In the genomic region with DNA sequence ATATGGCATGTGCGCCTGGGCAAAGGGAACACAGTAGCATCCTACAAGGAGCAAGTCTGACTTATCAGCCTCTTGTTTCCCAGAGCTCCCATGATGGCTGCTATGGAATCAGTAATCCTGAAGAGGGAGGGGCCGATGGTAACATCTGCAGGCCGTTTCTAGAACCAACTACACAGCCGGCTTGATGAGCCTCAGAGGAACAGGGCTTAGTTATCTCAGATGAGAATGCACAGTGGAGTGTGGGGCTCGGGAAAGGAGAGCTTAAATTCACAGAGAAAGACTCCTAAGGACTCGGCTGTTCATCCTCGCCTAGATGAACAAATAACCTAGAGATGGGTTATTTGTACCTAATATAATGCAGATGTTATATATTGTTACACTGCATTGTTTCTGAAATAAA, we compare ENCODE assay signal across 21 mouse cellular contexts.
DNase-seq lines count a peak whose midpoint lies in the region; ATAC-seq lines count a peak whose summit lies in the region.
"Had no signal": no experiment of that assay in that cellular context is flagged by ENCODE, and none has a peak within 500 bp of the region (broad histone marks: within the 10 kb centered on the region; RNA-seq: fewer than 3 reads in every experiment).

No protein-coding gene starts in this region.

- no peak overlapping the region for H3K9ac ChIP-seq in hindbrain, embryonic 15.5 days
- H3K9ac ChIP-seq in hindbrain, embryonic 11.5 days (ENCODE audit: low read depth, low read length) = no peak overlapping the region
- H3K9ac ChIP-seq in midbrain, embryonic 13.5 days (replicated peaks) = no peak overlapping the region
- H3K9ac ChIP-seq in neural tube, embryonic 14.5 days (replicated peaks; ENCODE audit: low read depth, low read length) = no peak overlapping the region
- H3K9ac ChIP-seq: embryonic facial prominence, embryonic 15.5 days; heart, embryonic 13.5 days had no signal

- 66% methylated on average over 7 of the region's 7 CpGs for WGBS in hindbrain, embryonic 15.5 days
- 86% methylated on average over 7 of the region's 7 CpGs for WGBS in hindbrain, embryonic 11.5 days
- WGBS in midbrain, embryonic 13.5 days = 66% methylated on average over 7 of the region's 7 CpGs
- 80% methylated on average over 7 of the region's 7 CpGs for WGBS in midbrain, embryonic 10.5 days
- 66% methylated on average over 7 of the region's 7 CpGs for WGBS in neural tube, embryonic 14.5 days

- no peaks in the 10 kb centered on the region for H3K9me3 ChIP-seq in hindbrain, embryonic 15.5 days
- no peaks in the 10 kb centered on the region for H3K9me3 ChIP-seq in hindbrain, embryonic 11.5 days (ENCODE audit: control insufficient read depth, low read length)
- no peaks in the 10 kb centered on the region for H3K9me3 ChIP-seq in midbrain, embryonic 13.5 days
- H3K9me3 ChIP-seq in midbrain, embryonic 10.5 days (replicated peaks) = no peaks in the 10 kb centered on the region
- no peaks in the 10 kb centered on the region for H3K9me3 ChIP-seq in neural tube, embryonic 14.5 days (ENCODE audit: control insufficient read depth, low read length)
- H3K9me3 ChIP-seq: embryonic facial prominence, embryonic 15.5 days; forebrain, embryonic 10.5 days; heart, embryonic 13.5 days had no signal

- ATAC-seq in hindbrain, embryonic 15.5 days (ENCODE audit: low FRiP score, low read depth) = 0 out of 2 replicates have a peak, but pooled peaks have one; percentile 17
- no peak for ATAC-seq in hindbrain, embryonic 11.5 days (ENCODE audit: low FRiP score)
- no peak for ATAC-seq in midbrain, embryonic 13.5 days
- peak; percentile 63 for ATAC-seq in neural tube, embryonic 14.5 days (ENCODE audit: low read depth)
- ATAC-seq: forebrain, embryonic 14.5 days; inflammation-experienced regulatory T-cells, adult 6 months had no signal

- H3K27me3 ChIP-seq in hindbrain, embryonic 15.5 days = no peaks in the 10 kb centered on the region
- H3K27me3 ChIP-seq in hindbrain, embryonic 11.5 days (ENCODE audit: control insufficient read depth, insufficient read depth, low read length) = no peaks in the 10 kb centered on the region
- no peaks in the 10 kb centered on the region for H3K27me3 ChIP-seq in midbrain, embryonic 13.5 days
- no peaks in the 10 kb centered on the region for H3K27me3 ChIP-seq in midbrain, embryonic 10.5 days (ENCODE audit: low read depth, poor library complexity, severe bottlenecking)
- no peaks in the 10 kb centered on the region for H3K27me3 ChIP-seq in neural tube, embryonic 14.5 days (ENCODE audit: control insufficient read depth, insufficient read depth, low read length)
- H3K27me3 ChIP-seq: embryonic facial prominence, embryonic 15.5 days; heart, embryonic 13.5 days had no signal

- H3K4me3 ChIP-seq in hindbrain, embryonic 15.5 days = no peak overlapping the region
- no peak overlapping the region for H3K4me3 ChIP-seq in hindbrain, embryonic 11.5 days (ENCODE audit: low read depth, low read length)
- no peak overlapping the region for H3K4me3 ChIP-seq in midbrain, embryonic 13.5 days (replicated peaks)
- no peak overlapping the region for H3K4me3 ChIP-seq in midbrain, embryonic 10.5 days
- H3K4me3 ChIP-seq in neural tube, embryonic 14.5 days (ENCODE audit: low read depth, low read length) = no peak overlapping the region
- H3K4me3 ChIP-seq: embryonic facial prominence, embryonic 15.5 days; erythroblast, embryonic 14.5 days; forebrain, embryonic 10.5 days; gastrocnemius, adult 2 months; heart, embryonic 13.5 days had no signal

- H3K27ac ChIP-seq in hindbrain, embryonic 15.5 days (replicated peaks) = no peak overlapping the region
- no peak overlapping the region for H3K27ac ChIP-seq in hindbrain, embryonic 11.5 days (ENCODE audit: low read depth, low read length)
- H3K27ac ChIP-seq in midbrain, embryonic 13.5 days = 0 out of 2 replicates have a peak overlapping the region, but pooled peaks have one; percentile 1
- H3K27ac ChIP-seq in midbrain, embryonic 10.5 days (replicated peaks) = no peak overlapping the region
- H3K27ac ChIP-seq in neural tube, embryonic 14.5 days (ENCODE audit: low read depth, low read length) = peak overlapping the region; percentile 12; the same call in 1 of the 2 replicates
- H3K27ac ChIP-seq: embryonic facial prominence, embryonic 15.5 days; forebrain, embryonic 10.5 days; gastrocnemius, adult 2 months; heart, embryonic 13.5 days had no signal

- no peaks in the 10 kb centered on the region for H3K36me3 ChIP-seq in hindbrain, embryonic 15.5 days
- H3K36me3 ChIP-seq in hindbrain, embryonic 11.5 days (ENCODE audit: control insufficient read depth, insufficient read depth, low read length) = no peaks in the 10 kb centered on the region
- no peaks in the 10 kb centered on the region for H3K36me3 ChIP-seq in midbrain, embryonic 13.5 days
- H3K36me3 ChIP-seq in midbrain, embryonic 10.5 days = no peaks in the 10 kb centered on the region
- H3K36me3 ChIP-seq in neural tube, embryonic 14.5 days (ENCODE audit: control insufficient read depth, insufficient read depth, low read length) = no peaks in the 10 kb centered on the region
- H3K36me3 ChIP-seq: embryonic facial prominence, embryonic 15.5 days; forebrain, embryonic 10.5 days; heart, embryonic 13.5 days had no signal

- H3K4me1 ChIP-seq in hindbrain, embryonic 15.5 days (replicated peaks) = no peaks in the 10 kb centered on the region
- no peaks in the 10 kb centered on the region for H3K4me1 ChIP-seq in hindbrain, embryonic 11.5 days (replicated peaks; ENCODE audit: control insufficient read depth, insufficient read depth, low read length)
- peaks cover 10% of the 10 kb centered on the region; the same call in 1 of the 2 replicates for H3K4me1 ChIP-seq in midbrain, embryonic 13.5 days (replicated peaks)
- H3K4me1 ChIP-seq in midbrain, embryonic 10.5 days = no peaks in the 10 kb centered on the region; the same call in 1 of the 2 replicates
- no peaks in the 10 kb centered on the region for H3K4me1 ChIP-seq in neural tube, embryonic 14.5 days (ENCODE audit: control insufficient read depth, insufficient read depth, low read length)
- H3K4me1 ChIP-seq: embryonic facial prominence, embryonic 15.5 days; forebrain, embryonic 10.5 days had no signal

- no peak for DNase-seq in hindbrain, embryonic 11.5 days (ENCODE audit: low spot score)
- no peak for DNase-seq in midbrain, embryonic 10.5 days (ENCODE audit: low spot score)
- no peak for DNase-seq in spleen, postnatal 10 days (ENCODE audit: low spot score in 2 of 2)
- DNase-seq in heart, postnatal 14 days = no peak
- DNase-seq: adrenal gland, adult 2 months; adrenal gland, postnatal 25 days; cerebellum, adult 18-20 months; cerebellum, adult 9-11 months; cerebellum, postnatal 36 days; gastrocnemius, adult 2 months; gastrocnemius, postnatal 25 days; heart, postnatal 4 days had no signal

- no peak overlapping the region for H3K4me2 ChIP-seq in hindbrain, embryonic 15.5 days
- no peak overlapping the region for H3K4me2 ChIP-seq in hindbrain, embryonic 11.5 days (replicated peaks; ENCODE audit: low read depth, low read length)
- H3K4me2 ChIP-seq in midbrain, embryonic 13.5 days (replicated peaks) = no peak overlapping the region
- H3K4me2 ChIP-seq in neural tube, embryonic 14.5 days (ENCODE audit: low read depth, low read length) = no peak overlapping the region
- H3K4me2 ChIP-seq: embryonic facial prominence, embryonic 15.5 days; heart, embryonic 13.5 days had no signal

- intact Hi-C loops in heart, postnatal 14 days (cut with DNase I) = no loop called here

Comparison
In these comparisons a context has a peak if more than half of its experiments do, and no peak if none do; other contexts are left out.
1. ATAC-seq: peak in hindbrain, embryonic 15.5 days (single experiment) and neural tube, embryonic 14.5 days (single experiment); none in hindbrain, embryonic 11.5 days (single experiment) and midbrain, embryonic 13.5 days (single experiment).
2. H3K27ac ChIP-seq: peak in midbrain, embryonic 13.5 days (single experiment) and neural tube, embryonic 14.5 days (single experiment); none in hindbrain, embryonic 15.5 days (single experiment), hindbrain, embryonic 11.5 days (single experiment) and midbrain, embryonic 10.5 days (single experiment).